Mouse (Mus musculus) neural tube, postnatal 0 days (tissue): ENCODE results near the gene Dnah14. TPM values are rescaled to one million over a fixed set of nuclear protein-coding genes. Genes with fewer than 3 reads are reported as not detected.

Experiments used
- polyA plus RNA-seq: library from polyadenylated mRNA; unstranded; fragments of >200 nt; fragmentation: Nextera tagmentation; extraction: Ambion mirVana; gene quantifications from 2 replicates; pipeline ENCODE4 v1.2.1, GENCODE M21; 2015

Dnah14 gene
- polyA plus RNA-seq, result 0.34 and 0.72 TPM in 2 replicates

DNA sequence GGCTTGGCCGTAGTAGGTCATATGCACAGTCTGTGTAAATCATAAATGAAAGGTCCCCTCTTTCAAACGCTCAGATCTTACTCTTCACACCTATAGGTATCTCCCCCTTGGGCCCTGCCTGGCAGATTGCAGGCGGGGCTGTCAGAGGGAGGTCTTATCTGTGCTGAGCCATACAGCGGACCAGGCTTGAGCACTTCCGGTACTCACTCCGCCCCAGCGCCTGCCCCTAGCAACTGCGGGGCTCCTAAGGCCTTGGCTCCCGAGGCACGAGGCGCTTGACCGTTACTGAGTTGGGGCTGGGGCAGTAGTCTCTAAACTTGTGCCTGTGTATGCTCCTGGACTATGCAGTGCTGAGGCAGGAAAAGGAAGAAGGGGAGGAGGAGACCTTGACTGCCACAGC, at the start of gene Dnah14:
TSS of gene Dnah14 (plus strand) at position 238 of the 400 bp plus-strand sequence.

DNA sequence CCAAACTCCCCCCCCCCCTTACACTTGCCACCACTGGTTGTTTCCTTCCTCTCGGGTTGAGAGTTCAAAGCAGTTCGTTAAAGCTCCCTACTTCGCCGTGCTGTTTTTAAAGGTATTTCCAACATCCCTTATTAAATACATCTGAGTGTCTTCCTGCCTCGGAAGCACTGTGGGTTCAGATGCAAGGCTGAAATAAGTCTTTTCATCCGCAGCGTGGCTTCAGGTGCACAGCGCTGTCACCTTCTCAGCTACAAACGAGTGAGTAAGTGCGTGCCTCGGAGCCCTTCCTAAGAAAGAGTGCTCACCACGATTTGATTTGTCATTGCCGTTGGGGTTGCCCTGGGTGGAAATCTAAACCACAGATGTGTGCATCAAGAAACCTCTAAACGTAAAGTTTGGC, 266.4 kb downstream of the Dnah14 start, which contains the start of gene Lbr:
TSS of gene Lbr (minus strand) at position 266 of the 400 bp plus-strand sequence.

Other genes starting within 250 kb of the Dnah14 start
- 18.6 and 21.6 TPM in 2 replicates for gene Cnih3, start 223.9 kb upstream of the Dnah14 start, polyA plus RNA-seq
- gene Ccdc121, start 65.1 kb upstream of the Dnah14 start, polyA plus RNA-seq, result 0.13 and 0.15 TPM in 2 replicates